Mouse (Mus musculus): Measurements from ENCODE around the gene Fam198b.
A peak's percentile ranks its signal among the peaks of the same experiment; 100 is the strongest.

Gene Fam198b

GRCm38 (mm10) chr3:79884305-79884704, at the start of gene Fam198b:
TSS of gene Fam198b (plus strand) at chr3:79884533.
- DNase-seq (ENCODE audit: low read depth, low spot score) = no peak

GRCm38 (mm10) chr3:79838751-79839150, 45.6 kb upstream of the Fam198b start:
- no peak for DNase-seq (ENCODE audit: low read depth, low spot score)

- DNase-seq (ENCODE audit: low read depth, low spot score) = no peak
Observed at GRCm38 (mm10) chr3:79841475-79841874, 42.9 kb upstream of the Fam198b start.

- peak; percentile 28 for DNase-seq (ENCODE audit: low read depth, low spot score)
Observed at GRCm38 (mm10) chr3:79842165-79842564, 42.2 kb upstream of the Fam198b start.

- DNase-seq (ENCODE audit: low read depth, low spot score) = peak; percentile 43
Observed at GRCm38 (mm10) chr3:79842616-79843016, 41.7 kb upstream of the Fam198b start.

GRCm38 (mm10) chr3:79843999-79844398, 40.3 kb upstream of the Fam198b start:
- DNase-seq (ENCODE audit: low read depth, low spot score) = no peak

- DNase-seq (ENCODE audit: low read depth, low spot score) = no peak
Observed at GRCm38 (mm10) chr3:79846633-79847032, 37.7 kb upstream of the Fam198b start.

GRCm38 (mm10) chr3:79848841-79849240, 35.5 kb upstream of the Fam198b start:
- no peak for DNase-seq (ENCODE audit: low read depth, low spot score)

- DNase-seq (ENCODE audit: low read depth, low spot score) = no peak
Observed at GRCm38 (mm10) chr3:79849621-79850020, 34.7 kb upstream of the Fam198b start.

GRCm38 (mm10) chr3:79850656-79851055, 33.7 kb upstream of the Fam198b start:
- no peak for DNase-seq (ENCODE audit: low read depth, low spot score)

GRCm38 (mm10) chr3:79852108-79852507, 32.2 kb upstream of the Fam198b start:
- no peak for DNase-seq (ENCODE audit: low read depth, low spot score)

- no peak for DNase-seq (ENCODE audit: low read depth, low spot score)
Observed at GRCm38 (mm10) chr3:79852654-79853166, 31.6 kb upstream of the Fam198b start, which contains the start of gene Tmem144. TSS of gene Tmem144 (minus strand) at chr3:79852773.

GRCm38 (mm10) chr3:79857780-79858179, 26.6 kb upstream of the Fam198b start:
- no peak for DNase-seq (ENCODE audit: low read depth, low spot score)

- no peak for DNase-seq (ENCODE audit: low read depth, low spot score)
Observed at GRCm38 (mm10) chr3:79858221-79858620, 26.1 kb upstream of the Fam198b start.

GRCm38 (mm10) chr3:79864824-79865223, 19.5 kb upstream of the Fam198b start:
- no peak for DNase-seq (ENCODE audit: low read depth, low spot score)

- DNase-seq (ENCODE audit: low read depth, low spot score) = no peak
Observed at GRCm38 (mm10) chr3:79866089-79866488, 18.2 kb upstream of the Fam198b start.

- DNase-seq (ENCODE audit: low read depth, low spot score) = no peak
Observed at GRCm38 (mm10) chr3:79866526-79866925, 17.8 kb upstream of the Fam198b start.

GRCm38 (mm10) chr3:79867121-79867709, 17.1 kb upstream of the Fam198b start:
- no peak for DNase-seq (ENCODE audit: low read depth, low spot score)

- DNase-seq (ENCODE audit: low read depth, low spot score) = no peak
Observed at GRCm38 (mm10) chr3:79875471-79875870, 8.9 kb upstream of the Fam198b start.

GRCm38 (mm10) chr3:79878350-79878749, 6.0 kb upstream of the Fam198b start:
- no peak for DNase-seq (ENCODE audit: low read depth, low spot score)

GRCm38 (mm10) chr3:79879246-79879645, 5.1 kb upstream of the Fam198b start:
- DNase-seq (ENCODE audit: low read depth, low spot score) = no peak

GRCm38 (mm10) chr3:79881645-79882044, 2.7 kb upstream of the Fam198b start:
- no peak for DNase-seq (ENCODE audit: low read depth, low spot score)

GRCm38 (mm10) chr3:79883092-79883491, 1.2 kb upstream of the Fam198b start:
- no peak for DNase-seq (ENCODE audit: low read depth, low spot score)

- DNase-seq (ENCODE audit: low read depth, low spot score) = no peak
Observed at GRCm38 (mm10) chr3:79884761-79885189, 442 bp downstream of the Fam198b start.

Measured in WW6 (cell line).